Mouse (Mus musculus): ENCODE data around the gene Slc16a8.
"Not testable (repeated sequence)": the region's sequence is repeated elsewhere in the genome, so short reads cannot be mapped to it uniquely, and the experiment has no call there.

The Slc16a8 gene

DNA sequence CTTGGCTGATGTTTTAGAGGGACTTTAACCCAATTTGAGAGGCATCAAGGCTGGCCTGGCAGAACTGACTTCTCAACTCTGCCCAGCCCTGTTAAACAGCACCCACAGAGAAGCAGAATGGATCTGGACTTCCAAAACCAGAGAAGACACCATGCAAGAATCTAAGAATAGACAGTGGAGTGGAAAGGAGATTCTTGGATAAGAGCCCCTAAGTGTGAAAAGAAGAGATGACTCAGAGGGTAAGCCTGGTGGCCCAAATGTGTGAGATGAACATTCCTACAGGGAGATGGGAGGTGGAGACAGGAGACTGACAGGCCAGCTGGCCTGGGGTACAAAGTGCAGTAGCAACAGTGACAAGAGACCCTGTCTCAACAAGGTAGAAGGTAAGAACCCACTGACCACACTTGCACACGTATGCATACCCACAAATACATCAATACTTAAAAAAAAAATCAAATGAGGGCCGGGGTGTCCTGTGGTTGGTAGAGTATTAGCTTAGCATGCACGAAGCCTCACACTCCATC is 8.3 kb upstream of the Slc16a8 start:
- DNase-seq (ENCODE audit: low spot score) = no peak

DNA sequence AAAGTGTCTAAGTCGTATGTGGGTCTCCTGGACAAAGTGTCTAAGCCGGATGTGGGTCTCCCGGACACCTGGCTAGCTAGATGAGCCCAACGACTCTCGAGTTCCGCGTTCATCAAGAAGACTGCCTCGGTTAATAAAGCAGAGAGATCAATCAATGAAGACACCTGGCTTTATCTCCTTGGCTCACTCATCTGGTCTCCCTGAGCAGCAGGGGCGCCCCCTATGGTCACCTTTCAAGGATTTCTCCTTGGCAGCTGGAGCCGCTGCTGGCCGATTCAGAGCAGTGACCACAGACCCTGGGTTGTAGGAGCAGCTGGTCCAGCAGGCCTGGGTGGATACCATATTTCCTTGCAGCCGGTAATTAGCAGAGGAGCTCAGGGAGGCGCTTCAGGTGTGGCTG is 7.8 kb upstream of the Slc16a8 start:
- no peak for DNase-seq (ENCODE audit: low spot score)

DNA sequence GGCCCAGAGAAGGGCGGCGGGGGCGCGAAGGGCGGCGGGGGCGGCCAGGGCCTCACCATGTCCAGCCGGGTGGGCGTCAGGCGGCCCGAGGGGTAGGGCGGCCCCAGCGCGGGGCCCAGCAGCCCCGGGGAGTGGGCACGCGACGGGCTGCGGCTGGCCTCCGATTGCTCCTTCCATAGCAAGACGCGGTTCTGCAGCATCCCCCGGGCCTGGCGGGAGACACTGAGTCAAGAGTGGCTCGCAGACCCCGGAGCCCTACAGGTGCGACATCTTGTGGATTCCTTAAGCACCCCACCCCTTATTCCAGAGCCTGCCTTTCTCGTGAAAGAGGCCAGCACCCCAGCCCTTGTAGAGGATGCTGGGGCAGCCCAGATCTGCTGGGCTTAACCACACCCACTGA is 7.2 kb upstream of the Slc16a8 start:
- DNase-seq (ENCODE audit: low spot score) = no peak

DNA sequence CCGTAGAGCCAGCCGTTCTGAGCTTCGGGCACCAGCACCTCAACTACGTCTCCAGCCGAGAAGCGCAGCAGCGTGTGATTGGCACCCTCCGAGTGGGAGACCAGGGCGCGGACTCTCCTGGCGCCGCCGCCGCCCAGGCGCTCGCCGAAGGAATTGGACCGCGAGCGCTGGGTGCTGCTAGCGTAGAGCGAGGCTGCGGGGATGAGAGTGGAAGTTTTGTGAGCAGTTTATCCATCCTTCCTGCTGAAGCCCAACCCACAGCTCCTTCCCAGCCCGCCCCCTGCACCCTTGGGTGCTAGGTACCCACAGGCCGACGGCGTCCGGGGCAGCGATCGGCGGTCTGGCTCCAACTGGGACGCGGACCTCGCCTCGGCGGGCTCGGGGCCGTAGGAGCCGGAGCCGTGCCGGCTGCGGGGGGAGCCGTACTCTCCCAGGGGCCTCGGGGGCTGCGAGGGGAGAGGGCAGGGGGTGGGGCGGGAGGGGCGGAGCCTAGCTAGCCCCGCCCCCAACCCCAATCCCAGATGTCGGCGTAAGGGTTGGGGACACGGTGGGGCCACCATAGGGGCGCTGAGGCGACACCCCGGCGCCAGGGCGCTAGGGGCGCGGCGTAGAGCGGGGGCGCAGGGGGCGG is 6.6 kb upstream of the Slc16a8 start:
- DNase-seq (ENCODE audit: low spot score) = peak; percentile 34

DNA sequence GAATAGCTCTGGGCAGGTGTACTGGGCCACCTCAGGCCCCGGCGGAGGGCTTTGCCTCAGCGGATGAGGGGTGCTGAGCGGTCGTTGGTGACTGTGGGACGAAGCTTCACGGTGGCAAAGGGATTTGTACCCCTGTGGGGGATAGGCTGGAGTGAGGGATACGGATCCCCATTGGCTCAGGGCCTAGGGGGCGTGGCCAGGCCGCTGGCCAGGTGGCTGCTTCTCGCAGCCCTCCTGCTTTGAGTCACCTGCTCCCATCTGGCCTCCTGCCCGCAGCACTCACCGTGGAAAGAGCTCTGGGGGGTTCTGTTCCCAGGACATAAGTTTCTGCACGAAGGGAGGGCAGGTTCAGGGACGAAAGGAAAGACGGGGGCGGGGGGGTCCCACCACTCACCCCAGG is 4.0 kb upstream of the Slc16a8 start:
- peak; percentile 31 for DNase-seq (ENCODE audit: low spot score)

DNA sequence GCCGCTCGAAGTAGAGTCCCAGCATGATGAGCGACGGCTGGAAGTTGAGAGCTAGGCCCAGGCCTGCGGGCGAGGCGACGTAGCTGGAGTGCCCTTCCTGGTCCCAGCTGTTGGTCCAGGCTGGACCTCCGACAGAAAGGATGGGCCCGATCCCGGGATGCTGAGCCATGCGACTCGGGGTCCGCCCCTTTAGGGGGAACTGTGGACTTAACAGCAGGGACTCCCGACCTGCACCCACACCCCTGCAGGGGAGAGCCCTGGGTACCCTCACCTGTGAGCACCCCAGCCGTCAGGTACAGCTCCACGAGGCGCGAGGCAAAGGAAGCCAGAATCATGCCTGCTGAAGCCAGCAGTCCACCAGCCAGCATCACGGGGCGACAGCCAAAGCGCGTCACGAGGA is 2.0 kb downstream of the Slc16a8 start:
- no peak for DNase-seq (ENCODE audit: low spot score)

DNA sequence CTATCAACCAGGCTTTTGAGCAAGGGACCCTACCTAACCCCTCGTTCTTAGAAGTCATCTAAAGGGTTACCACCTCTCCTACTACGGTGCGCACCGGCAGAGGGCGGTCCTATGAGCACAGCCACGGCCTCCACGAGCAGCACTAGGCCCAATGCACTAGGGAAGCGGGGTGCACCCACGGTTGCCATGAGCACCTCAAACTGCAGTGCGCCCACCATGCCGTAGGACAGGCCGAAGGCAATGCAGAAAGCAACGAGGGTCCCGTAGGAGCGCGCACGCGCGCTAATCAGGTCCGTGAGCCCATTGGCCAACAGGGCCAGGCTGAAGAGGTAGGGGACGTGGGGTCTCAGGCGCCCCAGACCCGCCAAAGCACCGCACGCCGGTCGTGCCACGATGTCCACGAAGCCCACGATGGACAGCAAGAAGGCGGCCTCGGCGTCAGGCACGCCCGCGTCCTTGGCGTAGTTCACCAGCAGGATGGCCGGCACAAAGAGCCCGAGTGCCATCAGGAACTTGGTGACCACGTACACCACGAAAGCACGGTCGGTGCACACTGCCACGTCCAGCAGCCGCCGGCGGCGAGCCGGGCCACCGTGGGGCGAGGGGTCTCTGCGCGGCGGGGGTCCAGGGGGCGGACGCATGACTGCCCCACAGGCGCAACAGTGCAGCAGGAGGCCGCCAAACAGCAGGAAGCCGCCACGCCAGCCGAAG is 2.6 kb downstream of the Slc16a8 start:
- DNase-seq (ENCODE audit: low spot score) = no peak

DNA sequence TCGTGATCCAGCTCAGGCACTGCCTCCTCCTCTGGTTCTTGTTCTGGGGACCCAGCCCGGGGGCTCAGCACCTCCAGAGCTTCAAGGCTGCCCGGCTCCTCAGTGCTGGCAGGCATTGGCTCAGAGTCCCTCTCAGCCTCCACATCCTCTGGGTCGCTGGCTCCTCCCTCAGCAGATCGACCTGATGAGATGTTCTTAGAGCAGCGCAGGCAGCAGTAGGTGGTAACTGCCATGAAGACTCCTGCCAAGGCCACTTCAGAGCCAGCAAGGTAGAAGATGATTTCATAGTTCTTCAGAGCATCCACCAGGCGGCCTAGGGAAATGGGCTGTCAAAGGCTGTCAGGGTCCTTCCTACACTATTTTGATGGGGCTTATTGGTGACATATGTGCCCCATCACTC is 3.4 kb downstream of the Slc16a8 start:
- no peak for DNase-seq (ENCODE audit: low spot score)

DNA sequence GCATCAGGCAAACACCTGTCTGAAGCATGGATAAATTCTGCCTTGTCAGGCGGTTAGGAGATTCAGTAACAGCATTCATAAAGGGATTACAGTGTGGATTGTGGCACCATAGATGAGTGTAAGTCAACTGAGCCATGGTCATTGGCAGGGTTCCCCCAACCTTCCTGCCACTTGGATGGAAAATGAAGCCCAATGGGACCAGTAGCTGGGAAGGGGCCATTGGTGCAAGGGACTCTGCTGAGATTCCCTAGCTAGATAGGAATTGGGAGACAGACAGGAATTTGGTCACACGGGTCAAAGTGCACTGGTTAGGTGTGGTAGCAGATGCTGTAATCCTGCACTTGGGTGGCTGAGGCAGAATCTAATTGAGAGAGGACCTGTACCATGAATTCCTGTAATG is 4.3 kb downstream of the Slc16a8 start:
- no peak for DNase-seq (ENCODE audit: low spot score)

DNA sequence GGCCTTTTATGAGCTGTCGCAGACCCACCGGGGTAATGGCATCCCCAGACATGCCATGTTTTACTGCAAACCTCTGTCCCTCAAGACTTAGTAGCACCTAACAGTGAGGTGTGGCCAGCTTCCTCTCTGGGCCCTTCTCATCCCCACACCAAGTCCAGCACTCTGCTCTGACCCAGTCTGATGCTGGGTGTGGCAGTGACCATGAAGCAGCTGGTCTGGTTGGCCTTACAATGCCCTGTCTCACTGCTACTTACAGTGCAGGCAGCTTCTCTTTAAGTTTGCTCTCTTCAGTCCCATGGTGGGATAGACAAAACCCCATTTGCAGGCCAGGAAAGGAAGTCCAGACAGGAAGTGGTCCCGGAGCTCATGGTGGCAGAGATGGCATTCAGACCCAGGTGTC is 9.2 kb downstream of the Slc16a8 start:
- no peak for DNase-seq (ENCODE audit: low spot score)

DNA sequence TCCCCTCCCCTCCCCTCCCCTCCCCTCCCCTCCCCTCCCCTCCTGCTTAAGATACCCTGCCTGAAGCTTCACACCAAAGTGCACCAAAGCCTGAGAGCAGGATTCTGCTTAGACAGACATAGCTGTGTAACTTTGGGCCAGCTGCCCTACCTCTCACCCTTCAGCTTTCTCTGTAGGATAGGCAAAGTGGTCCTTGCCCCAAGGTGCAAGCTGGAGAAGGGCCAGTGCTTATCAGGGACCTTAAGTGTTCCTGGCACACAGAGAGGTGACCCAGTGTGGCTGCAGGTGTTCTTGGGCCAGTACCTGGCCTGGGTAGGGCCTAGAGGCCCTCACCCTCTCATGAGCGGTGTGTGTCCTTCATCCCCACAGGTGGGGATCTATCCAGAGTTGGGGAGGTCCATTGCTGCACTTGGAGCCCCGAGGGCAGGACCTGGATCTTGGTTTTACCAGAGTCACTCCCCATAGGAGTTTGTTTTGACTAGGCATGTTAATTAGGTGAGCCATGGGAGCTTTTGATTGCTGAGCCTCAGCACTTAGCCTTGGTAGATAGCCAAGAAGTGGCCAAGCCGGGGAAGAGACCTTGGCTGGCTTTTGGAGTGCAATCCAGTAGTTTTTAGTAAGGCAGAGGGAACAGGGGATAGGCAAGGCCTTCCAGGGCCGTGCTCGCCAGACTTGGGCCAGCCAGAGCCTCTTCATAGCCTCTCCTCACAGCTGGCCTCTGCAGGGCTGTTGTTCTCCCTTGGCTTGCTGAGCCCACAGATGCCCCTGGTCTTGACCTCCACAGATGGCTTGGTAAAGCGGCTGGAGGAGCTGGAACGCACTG is 10.3 kb downstream of the Slc16a8 start:
- DNase-seq (ENCODE audit: low spot score) = no peak

DNA sequence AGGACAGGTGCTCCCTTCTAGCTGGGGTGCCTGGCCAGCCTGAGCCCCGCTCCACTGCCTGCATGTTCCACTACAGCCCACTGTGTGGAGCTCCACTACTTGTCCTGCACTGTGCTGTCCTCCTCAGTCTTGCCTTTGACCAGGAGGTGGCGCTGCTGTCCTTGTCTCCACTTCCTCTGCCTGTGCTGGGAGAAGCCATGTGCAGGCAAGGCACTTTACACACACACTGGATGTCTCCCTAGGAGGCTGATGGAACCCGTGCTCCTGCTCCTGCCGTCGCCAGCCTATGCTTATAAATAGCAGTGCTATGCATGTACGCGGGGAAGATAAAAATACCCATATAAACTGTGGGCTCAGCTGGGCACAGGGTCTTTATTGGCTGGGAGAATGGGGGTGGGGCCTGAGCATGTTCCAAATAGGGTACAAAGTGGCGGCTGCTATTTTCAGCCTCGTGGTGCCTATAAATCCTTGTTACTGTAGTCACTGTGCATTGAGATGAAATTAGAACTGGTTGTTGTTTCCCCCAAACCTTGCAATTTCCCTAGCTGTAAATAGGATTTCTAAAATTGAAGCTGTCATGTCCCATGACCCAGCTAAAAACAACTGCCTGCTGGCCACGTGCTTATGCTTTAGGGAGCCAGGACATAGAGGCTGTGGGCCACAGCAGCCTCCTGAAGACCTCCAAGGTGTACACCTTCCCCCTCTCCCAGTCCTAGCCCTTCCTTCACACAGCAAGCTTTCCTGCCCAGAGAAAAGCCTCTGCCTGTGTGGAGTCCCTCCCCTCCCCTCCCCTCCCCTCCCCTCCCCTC is 11.1 kb downstream of the Slc16a8 start:
- peak; percentile 83 for DNase-seq (ENCODE audit: low spot score)

DNA sequence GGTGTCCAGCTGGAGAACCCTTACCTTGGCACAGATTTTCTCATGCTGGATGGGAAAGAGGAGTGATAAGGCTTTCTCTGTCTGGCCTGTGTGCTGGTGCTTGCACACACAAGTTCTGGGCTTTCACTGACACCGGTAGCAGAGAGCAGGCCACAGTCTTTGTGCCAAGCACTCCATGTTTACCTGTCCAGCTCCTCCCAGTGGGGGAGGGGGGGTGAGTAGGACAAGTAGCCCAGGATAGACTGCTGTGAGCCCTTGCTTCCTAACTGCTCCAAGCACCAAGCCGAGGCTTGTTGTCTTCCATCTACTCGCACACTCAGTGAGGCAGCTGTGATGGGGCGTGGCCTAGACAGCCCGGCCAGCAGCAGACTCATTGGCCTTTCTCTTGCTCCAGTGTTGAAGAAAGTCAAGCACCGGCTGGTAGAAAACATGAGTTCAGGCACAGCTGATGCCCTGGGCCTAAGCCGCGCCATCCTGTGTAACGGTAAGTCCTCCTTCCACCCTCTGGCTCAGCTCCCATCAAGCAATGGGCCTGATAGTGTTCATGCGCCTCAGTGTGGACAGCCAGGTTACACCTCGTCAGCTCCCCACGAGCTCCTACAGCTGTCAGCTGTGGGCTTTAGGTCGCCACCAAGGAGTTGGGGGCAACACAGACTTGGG is 11.9 kb downstream of the Slc16a8 start:
- DNase-seq (ENCODE audit: low spot score) = no peak

DNA sequence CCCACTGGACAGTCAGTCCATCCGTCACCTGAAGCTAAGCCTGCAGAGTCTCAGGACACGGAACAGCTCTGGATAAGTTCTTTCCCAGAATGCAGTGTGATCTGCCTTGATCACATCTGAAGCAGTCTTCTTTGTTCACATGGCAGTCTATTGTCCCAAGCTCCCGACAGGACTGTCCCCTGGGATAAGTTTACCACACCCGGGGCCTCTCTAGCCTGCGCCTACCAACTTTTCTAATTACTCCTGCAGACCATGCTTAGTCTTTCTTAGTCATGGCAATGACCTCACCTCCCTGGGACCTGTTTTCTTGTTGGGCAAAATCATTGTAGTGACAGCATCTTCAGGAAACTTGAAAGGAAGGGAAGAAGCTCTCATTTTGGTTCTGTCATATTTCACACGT is 16.5 kb downstream of the Slc16a8 start:
- no peak for DNase-seq (ENCODE audit: low spot score)

DNA sequence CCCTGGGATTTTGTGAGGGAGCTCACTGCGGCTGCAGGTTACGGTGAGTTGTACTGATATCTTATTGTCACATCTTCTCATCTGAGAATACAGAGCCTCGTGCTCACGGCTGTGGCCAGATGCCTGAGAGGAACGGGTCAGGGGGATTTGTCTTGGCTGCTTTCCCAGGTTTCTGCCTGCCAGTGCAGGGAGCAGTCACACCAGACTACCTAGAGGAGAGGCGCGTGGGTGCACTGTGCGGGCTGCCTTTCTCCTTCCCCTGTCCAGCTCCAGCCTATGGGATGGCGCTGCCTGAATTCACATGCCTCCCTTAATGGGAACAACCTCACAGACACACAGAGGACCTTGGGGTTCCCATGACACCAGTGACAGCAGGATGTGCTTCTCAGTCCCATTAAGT is 19.3 kb downstream of the Slc16a8 start:
- DNase-seq (ENCODE audit: low spot score) = no peak

DNA sequence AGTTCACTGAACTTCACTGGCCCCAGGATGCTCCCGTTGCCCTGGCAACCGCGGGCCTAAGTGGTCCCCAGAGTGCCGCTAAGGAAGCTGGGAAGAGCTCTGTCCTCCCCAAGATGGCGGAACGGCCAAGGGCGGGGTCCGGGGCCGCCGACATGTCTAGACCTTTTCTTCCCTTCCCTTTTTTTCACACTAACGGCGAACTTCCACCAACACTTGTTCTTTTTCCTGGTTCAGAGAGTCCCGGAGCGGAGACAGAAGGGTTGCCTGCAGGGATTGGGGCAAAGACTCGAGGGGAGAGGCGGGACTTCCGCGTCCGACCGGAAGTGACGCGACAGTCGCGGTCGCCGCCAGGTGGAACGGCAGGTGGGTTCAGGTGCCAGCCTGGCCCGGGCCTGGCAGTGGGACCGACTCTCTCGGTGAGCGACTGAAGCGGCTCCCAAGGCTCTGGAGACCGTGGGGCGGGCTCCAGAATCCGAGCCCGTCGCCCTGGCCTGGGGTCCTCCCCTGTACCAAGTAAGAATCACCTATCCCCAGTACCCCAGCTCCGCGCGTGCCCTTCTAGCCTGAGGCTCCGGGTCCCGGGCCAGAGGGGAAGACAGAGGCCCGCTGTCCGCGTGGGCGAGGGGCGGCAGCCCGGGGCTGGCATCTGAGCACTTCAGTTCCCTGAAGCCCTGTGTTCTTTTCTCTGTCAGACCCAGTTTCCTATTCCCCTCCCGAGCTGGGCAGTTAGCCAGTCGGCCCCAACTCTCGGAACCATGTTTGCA is 25.3 kb downstream of the Slc16a8 start, which contains the start of the genes Pick1 and Gm49486:
TSS of gene Pick1 (plus strand) at position 116 of the 764 bp plus-strand sequence.
TSS of gene Gm49486 (plus strand) at position 334 of the 764 bp plus-strand sequence.
- peak; percentile 92 for DNase-seq (ENCODE audit: low spot score)

DNA sequence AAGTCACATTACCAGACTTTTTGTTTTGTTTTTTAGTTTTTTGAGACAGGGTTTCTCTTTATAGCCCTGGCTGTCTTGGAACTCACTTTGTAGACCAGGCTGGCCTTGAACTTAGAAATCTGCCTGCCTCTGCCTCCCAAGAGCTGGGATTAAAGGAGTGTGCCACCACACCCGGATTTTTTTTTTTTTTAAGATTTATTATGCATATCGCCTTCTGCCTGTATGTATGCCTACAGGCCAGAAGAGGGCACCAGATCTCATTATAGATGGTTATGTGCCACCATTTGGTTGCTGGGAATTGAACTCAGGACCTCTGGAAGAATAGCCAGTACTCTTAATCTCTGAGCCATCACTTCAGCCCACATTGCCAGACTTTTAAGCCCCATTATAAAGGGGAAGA is 28.8 kb downstream of the Slc16a8 start:
- DNase-seq (ENCODE audit: low spot score) = not testable (repeated sequence)

DNA sequence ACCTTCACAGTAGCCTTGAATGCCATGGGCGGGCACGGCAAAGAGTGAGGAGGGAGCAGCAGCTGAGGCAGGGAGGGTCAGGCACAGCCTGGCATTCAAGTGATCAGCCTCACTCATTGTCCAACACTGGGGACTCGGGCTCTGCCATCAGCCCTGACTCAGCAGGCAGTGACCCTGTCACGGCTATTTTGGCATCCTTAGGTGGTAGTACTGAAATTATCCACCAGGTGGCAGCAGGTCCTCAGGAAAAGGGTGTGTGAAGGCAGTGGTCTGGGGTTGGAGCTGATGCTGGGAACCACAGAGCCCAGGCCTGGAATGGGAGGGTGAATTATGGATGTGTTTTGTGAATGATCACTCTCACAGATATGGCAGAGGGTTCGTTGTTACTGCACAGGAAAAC is 29.9 kb downstream of the Slc16a8 start:
- DNase-seq (ENCODE audit: low spot score) = peak; percentile 71

DNA sequence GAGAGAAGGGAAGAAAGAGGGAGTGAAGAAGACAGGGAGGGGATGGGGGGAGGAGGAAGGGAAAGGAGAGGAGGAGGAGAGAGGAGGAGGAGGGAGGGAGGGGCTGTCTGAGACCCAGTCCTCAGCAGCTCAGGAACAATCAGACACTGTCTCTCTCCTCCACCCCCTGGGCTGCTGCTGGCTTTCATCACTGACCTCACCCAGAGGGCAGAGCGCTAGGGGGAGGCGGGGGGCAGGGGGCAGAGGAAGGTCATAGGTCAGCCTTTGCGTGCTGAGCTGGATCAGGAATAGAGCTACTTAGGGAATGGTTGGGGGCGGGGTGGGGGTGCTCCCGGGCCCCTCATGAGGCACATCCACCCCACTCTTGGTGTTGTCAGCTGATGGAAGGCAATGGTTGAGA is 30.9 kb downstream of the Slc16a8 start:
- DNase-seq (ENCODE audit: low spot score) = no peak

DNA sequence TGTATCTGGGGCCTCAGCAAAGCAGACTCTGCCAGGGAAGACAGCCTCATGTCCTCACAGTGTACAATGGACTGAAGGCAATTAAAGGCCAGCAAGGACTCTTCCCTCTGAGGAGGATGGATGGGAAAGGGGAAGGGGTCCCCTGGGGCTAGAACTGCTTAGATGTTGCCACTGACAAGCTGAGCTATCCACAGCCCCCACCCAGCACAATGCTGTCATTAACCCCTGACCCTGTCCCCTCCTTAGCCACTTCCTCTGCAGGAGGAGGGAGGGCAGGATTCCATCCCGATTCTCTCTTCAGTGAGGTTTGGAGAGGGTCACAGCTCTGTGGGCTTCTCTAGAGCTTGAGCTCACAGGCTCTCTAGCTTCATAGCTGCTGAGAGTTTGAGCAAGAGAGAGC is 35.0 kb downstream of the Slc16a8 start:
- no peak for DNase-seq (ENCODE audit: low spot score)

DNA sequence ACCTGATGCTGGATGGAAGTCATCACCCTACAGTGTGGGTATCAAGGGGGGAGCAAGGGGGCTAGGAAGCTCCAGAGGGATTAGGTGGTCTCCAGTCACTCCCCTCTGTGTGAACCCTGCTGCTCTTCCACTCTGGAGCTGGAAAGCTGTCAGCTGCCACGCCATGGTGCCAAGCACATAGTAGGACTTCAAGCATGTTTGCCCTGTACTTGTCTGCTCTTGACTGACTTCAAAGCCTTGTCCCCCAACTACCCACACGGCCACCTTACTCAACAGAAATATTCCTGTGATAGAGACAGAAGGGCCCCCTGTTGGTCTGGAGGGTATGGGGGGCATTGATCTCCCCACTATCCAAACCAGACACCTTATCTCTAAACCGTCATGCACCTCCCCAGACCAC is 38.4 kb downstream of the Slc16a8 start:
- DNase-seq (ENCODE audit: low spot score) = no peak

Measured in testis, postnatal 14 days (tissue).